Comparison of ENCODE assay signal across 35 mouse cellular contexts in genomic region chr11:30793753-30794152, GRCm38 (mm10).
"Had no signal": no experiment of that assay in that cellular context is flagged by ENCODE, and none has a peak within 500 bp of the region (broad histone marks: within the 10 kb centered on the region; RNA-seq: fewer than 3 reads in every experiment).

No protein-coding gene starts in this region.

- H3K9me3 ChIP-seq: heart, embryonic 10.5 days; heart, embryonic 12.5 days; heart, embryonic 13.5 days; heart, embryonic 15.5 days; hindbrain, embryonic 10.5 days; hindbrain, embryonic 12.5 days; hindbrain, embryonic 13.5 days; hindbrain, embryonic 15.5 days; intestine, embryonic 15.5 days; kidney, embryonic 15.5 days had no signal

- H3K4me1 ChIP-seq: heart, embryonic 10.5 days; hindbrain, embryonic 10.5 days; hindbrain, embryonic 12.5 days; hindbrain, embryonic 13.5 days; hindbrain, embryonic 15.5 days; intestine, embryonic 15.5 days; kidney, embryonic 15.5 days had no signal

- H3K36me3 ChIP-seq: intestine, embryonic 15.5 days had no signal

- H3K4me2 ChIP-seq: heart, embryonic 11.5 days; heart, embryonic 12.5 days; heart, embryonic 13.5 days; heart, embryonic 15.5 days; hindbrain, embryonic 12.5 days; hindbrain, embryonic 13.5 days; hindbrain, embryonic 14.5 days; hindbrain, embryonic 15.5 days; intestine, embryonic 15.5 days; kidney, embryonic 15.5 days had no signal

- H3K9ac ChIP-seq: heart, embryonic 12.5 days; heart, embryonic 13.5 days; heart, embryonic 15.5 days; hindbrain, embryonic 12.5 days; hindbrain, embryonic 13.5 days; hindbrain, embryonic 14.5 days; hindbrain, embryonic 15.5 days; intestine, embryonic 15.5 days; kidney, embryonic 15.5 days had no signal

- H3K4me3 ChIP-seq: heart, embryonic 10.5 days; heart, embryonic 12.5 days; heart, embryonic 13.5 days; heart, embryonic 15.5 days; hindbrain, embryonic 10.5 days; hindbrain, embryonic 12.5 days; hindbrain, embryonic 13.5 days; hindbrain, embryonic 15.5 days; intestine, embryonic 15.5 days; kidney, embryonic 15.5 days; layer of hippocampus, adult 2 months had no signal

- ATAC-seq: hindbrain, embryonic 16.5 days; hindbrain, postnatal 0 days; inflammation-experienced regulatory T-cells, adult 6 months; intestine, embryonic 15.5 days; intestine, embryonic 16.5 days; intestine, postnatal 0 days had no signal

- DNase-seq: heart, postnatal 10 days; heart, postnatal 14 days; heart, postnatal 36 days; heart, postnatal 4 days; kidney, adult 11 months; kidney, adult 18-20 months; kidney, adult 2 months; kidney, adult 8-10 months; kidney, adult 9 months; kidney, postnatal 10 days; kidney, postnatal 14 days; kidney, postnatal 25 days; kidney, postnatal 36 days; kidney, postnatal 4 days; layer of hippocampus, adult 9-11 months; layer of hippocampus, postnatal 36 days had no signal

- H3K27me3 ChIP-seq: heart, embryonic 12.5 days; heart, embryonic 13.5 days; heart, embryonic 15.5 days; hindbrain, embryonic 12.5 days; hindbrain, embryonic 13.5 days; hindbrain, embryonic 15.5 days; intestine, embryonic 15.5 days; kidney, embryonic 15.5 days had no signal

- H3K27ac ChIP-seq: heart, embryonic 10.5 days; heart, embryonic 13.5 days; heart, embryonic 15.5 days; hindbrain, embryonic 10.5 days; hindbrain, embryonic 12.5 days; hindbrain, embryonic 13.5 days; hindbrain, embryonic 14.5 days; hindbrain, embryonic 15.5 days; hindbrain, postnatal 0 days; intestine, embryonic 15.5 days; kidney, embryonic 15.5 days; kidney, postnatal 0 days; layer of hippocampus, adult 2 months had no signal
